Mouse (Mus musculus) ovary, postnatal 14 days (tissue): ENCODE results near the gene Slc50a1.
A peak's percentile ranks its signal among the peaks of the same experiment; 100 is the strongest.

ENCODE experiments used
- DNase-seq: peaks from one replicate; pipeline ENCODE4 v3.0.0; 2022; ENCODE audit warnings: low spot score

Gene Slc50a1

GRCm38 (mm10) chr3:89294195-89294594 is 23.8 kb upstream of the Slc50a1 start:
- no peak for DNase-seq

- no peak for DNase-seq
These were observed 23.0 kb upstream of the Slc50a1 start for GRCm38 (mm10) chr3:89293247-89293918.

- no peak for DNase-seq
These were observed 21.9 kb upstream of the Slc50a1 start for GRCm38 (mm10) chr3:89292303-89292702.

- no peak for DNase-seq
These were observed 21.5 kb upstream of the Slc50a1 start for GRCm38 (mm10) chr3:89291874-89292273.

- DNase-seq, result no peak
These were observed 18.1 kb upstream of the Slc50a1 start for GRCm38 (mm10) chr3:89288503-89288928.

- DNase-seq, result no peak
These were observed 16.9 kb upstream of the Slc50a1 start for GRCm38 (mm10) chr3:89287286-89287685.

- no peak for DNase-seq
These were observed 15.2 kb upstream of the Slc50a1 start for GRCm38 (mm10) chr3:89285526-89285925.

GRCm38 (mm10) chr3:89284261-89284660 is 13.9 kb upstream of the Slc50a1 start:
- DNase-seq, result no peak

GRCm38 (mm10) chr3:89282291-89282643 is 11.9 kb upstream of the Slc50a1 start:
- no peak for DNase-seq

- DNase-seq, result peak; percentile 77
These were observed 11.4 kb upstream of the Slc50a1 start for GRCm38 (mm10) chr3:89281579-89282290.

- DNase-seq, result peak; percentile 48
These were observed 10.5 kb upstream of the Slc50a1 start, which contains the start of gene Efna1 for GRCm38 (mm10) chr3:89280606-89281511. Efna1 (minus strand) TSS chr3:89281142.

GRCm38 (mm10) chr3:89280050-89280605 is 9.8 kb upstream of the Slc50a1 start:
- DNase-seq, result no peak

- DNase-seq, result peak; percentile 69
These were observed 9.0 kb upstream of the Slc50a1 start for GRCm38 (mm10) chr3:89279153-89279890.

GRCm38 (mm10) chr3:89278643-89279042 is 8.3 kb upstream of the Slc50a1 start:
- no peak for DNase-seq

GRCm38 (mm10) chr3:89278107-89278506 is 7.7 kb upstream of the Slc50a1 start:
- no peak for DNase-seq

GRCm38 (mm10) chr3:89277281-89278021 is 7.1 kb upstream of the Slc50a1 start:
- no peak for DNase-seq

- no peak for DNase-seq
These were observed 5.7 kb upstream of the Slc50a1 start for GRCm38 (mm10) chr3:89276061-89276460.

- DNase-seq, result no peak
These were observed 1.4 kb upstream of the Slc50a1 start for GRCm38 (mm10) chr3:89271760-89272159.

- DNase-seq, result peak; percentile 22
These were observed 521 bp upstream of the Slc50a1 start for GRCm38 (mm10) chr3:89270891-89271290.

- DNase-seq, result no peak
These were observed 1.5 kb downstream of the Slc50a1 start for GRCm38 (mm10) chr3:89268916-89269315.

GRCm38 (mm10) chr3:89266439-89266893 is 3.9 kb downstream of the Slc50a1 start:
- DNase-seq, result peak; percentile 51
